Mouse (Mus musculus): ENCODE data around the gene Faf1. TPM values are rescaled to one million over a fixed set of nuclear protein-coding genes. Genes with fewer than 3 reads are reported as not detected.
A peak's percentile ranks its signal among the peaks of the same experiment; 100 is the strongest.

Faf1 gene
- polyA plus RNA-seq, 1 experiment from 2014 or later, result 17.9 TPM

DNA sequence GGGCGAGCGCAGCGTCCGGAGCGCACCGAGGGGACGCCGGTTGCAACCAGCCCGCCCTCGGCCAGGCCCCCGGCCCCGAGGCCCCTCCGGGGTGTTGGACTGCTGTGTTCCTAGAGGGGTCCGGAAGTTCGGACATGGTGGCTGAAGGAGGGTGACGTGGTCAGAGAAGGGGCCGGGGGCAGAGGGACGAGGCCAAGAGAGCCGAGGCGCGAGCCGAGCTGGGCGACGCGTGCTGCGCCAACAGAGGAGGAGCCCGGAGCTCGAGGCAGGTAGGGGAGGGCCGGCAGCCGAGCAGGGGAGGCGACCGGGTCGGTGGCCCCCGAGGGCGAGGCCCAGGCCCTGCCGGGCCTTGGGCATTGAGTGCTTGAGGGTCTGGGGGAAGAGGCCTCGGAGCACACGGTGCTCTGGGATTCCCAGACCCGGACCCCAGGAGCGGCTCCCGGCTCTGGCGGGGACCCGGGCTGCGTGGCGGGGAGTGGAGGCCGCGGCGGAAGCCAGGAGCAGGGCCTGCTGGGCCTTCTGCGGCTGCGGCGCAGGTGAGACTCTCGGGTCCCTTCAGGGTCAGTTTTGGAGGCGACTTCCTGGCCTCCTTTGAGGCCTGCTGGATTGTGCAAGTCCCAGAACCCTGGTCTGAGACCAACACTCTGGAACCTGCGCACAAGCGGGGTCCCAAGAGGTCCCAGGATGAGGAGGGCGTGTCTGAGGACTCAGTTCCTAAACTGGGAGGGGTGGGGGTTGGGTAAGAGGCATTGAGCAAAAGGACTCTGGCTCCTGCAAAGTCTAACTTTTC lies 301.9 kb downstream of the Faf1 start:
- TF ChIP-seq CTCF (IDR thresholded peaks at IDR 0.05), result no peak
- TF ChIP-seq EP300 (IDR thresholded peaks at IDR 0.05), result no peak
- Histone ChIP-seq H3K4me3 (ENCODE audit: low read depth, low read length) (peak overlapping the region; percentile 35), H3K4me2 (replicated peaks; ENCODE audit: low read depth, low read length) (peak overlapping the region; percentile 59), H3K36me3 (ENCODE audit: insufficient read depth, low read length) (no peaks in the 10 kb centered on the region), H3K27ac (ENCODE audit: low read length) (no peak overlapping the region), H3K27me3 (replicated peaks; ENCODE audit: insufficient read depth, low read length) (peaks cover 96% of the 10 kb centered on the region), H3K9me3 (ENCODE audit: low read length) (no peaks in the 10 kb centered on the region; the same call in 1 of the 2 replicates), H3K4me1 (ENCODE audit: insufficient read depth, low read depth, low read length) (peaks cover 11% of the 10 kb centered on the region), H3K9ac (replicated peaks; ENCODE audit: low read depth) (no peak overlapping the region)
- ATAC-seq (peak; percentile 18; the same call in 1 of the 2 replicates), DNase-seq (ENCODE audit: low spot score) (no peak)
- WGBS, result 2% methylated on average over 48 of the region's 56 CpGs

DNA sequence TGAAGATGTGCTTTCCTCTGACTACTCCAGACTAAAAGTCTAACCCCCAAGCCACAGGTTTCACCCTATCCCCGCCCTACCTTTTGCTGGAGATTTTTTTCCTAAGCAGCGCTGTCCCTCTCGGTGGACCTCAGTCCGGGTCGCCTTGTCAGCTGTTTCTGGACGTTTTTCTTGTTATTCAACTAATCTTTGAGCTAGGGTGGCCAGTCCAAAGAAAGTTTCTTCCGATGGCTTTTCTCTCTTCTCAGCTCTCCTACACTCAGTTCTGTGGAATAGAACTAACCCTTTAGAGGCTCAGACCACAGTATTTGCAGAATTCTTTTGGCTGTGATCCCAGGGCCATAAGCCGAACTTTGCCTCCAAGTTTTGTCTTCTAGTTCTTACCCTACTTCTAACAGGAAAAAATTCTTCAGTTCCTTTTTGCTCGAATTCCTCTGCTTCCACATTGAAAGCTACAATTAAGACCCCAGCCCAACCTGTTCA lies 302.5 kb downstream of the Faf1 start:
- no peak overlapping the region for H3K27ac ChIP-seq (ENCODE audit: low read length)
- DNase-seq (ENCODE audit: low spot score), result no peak
- 4% methylated on average over 9 of the region's 9 CpGs for WGBS
- H3K4me1 ChIP-seq (ENCODE audit: insufficient read depth, low read depth, low read length), result peaks cover 11% of the 10 kb centered on the region
- H3K9me3 ChIP-seq (ENCODE audit: low read length), result no peaks in the 10 kb centered on the region; the same call in 1 of the 2 replicates
- no peak for ATAC-seq
- no peak overlapping the region for H3K9ac ChIP-seq (replicated peaks; ENCODE audit: low read depth)
- TF ChIP-seq EP300 (IDR thresholded peaks at IDR 0.05), result no peak
- TF ChIP-seq CTCF (IDR thresholded peaks at IDR 0.05), result no peak
- H3K4me2 ChIP-seq (replicated peaks; ENCODE audit: low read depth, low read length), result no peak overlapping the region
- no peaks in the 10 kb centered on the region for H3K36me3 ChIP-seq (ENCODE audit: insufficient read depth, low read length)
- H3K27me3 ChIP-seq (replicated peaks; ENCODE audit: insufficient read depth, low read length), result peaks cover 96% of the 10 kb centered on the region
- no peak overlapping the region for H3K4me3 ChIP-seq (ENCODE audit: low read depth, low read length)

DNA sequence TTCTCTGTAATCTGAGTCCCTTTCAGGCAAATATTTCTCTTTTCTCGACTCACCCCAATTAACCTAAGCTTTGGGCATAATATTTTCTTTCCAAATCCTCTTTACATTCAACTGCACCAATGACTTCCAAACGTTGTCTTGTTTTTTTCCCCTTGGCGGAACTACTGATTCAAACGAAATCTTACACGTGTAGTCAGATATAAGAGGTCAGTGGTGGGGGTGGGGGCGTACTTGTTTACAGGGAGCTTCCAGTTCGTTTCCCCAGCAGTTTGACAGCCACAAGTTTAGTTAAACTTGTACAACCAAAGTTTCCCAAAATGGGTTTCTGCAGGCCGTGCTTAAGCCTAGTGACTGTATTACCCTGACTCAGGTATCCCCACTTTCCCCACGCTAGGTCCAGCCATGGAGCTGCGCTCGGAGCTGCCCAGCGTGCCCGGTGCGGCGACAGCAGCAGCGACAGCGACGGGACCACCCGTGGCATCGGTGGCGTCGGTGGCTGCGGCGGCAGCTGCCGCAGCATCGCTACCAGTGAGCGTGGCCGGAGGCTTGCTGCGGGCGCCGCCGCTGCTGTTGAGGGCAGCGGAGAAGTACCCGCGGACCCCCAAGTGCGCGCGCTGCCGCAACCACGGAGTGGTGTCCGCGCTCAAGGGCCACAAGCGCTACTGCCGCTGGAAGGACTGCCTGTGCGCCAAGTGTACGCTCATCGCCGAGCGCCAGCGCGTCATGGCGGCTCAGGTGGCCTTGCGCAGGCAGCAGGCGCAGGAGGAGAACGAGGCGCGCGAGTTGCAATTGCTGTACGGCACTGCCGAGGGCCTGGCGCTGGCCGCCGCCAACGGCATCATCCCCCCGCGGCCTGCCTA lies 303.3 kb downstream of the Faf1 start:
- Histone ChIP-seq H3K27me3 (replicated peaks; ENCODE audit: insufficient read depth, low read length) (peaks cover 96% of the 10 kb centered on the region), H3K4me3 (ENCODE audit: low read depth, low read length) (peak overlapping the region; percentile 5; the same call in 1 of the 2 replicates), H3K27ac (ENCODE audit: low read length) (no peak overlapping the region), H3K4me1 (ENCODE audit: insufficient read depth, low read depth, low read length) (peaks cover 11% of the 10 kb centered on the region), H3K9me3 (ENCODE audit: low read length) (no peaks in the 10 kb centered on the region; the same call in 1 of the 2 replicates), H3K4me2 (replicated peaks; ENCODE audit: low read depth, low read length) (peak overlapping the region; percentile 22; the same call in 1 of the 2 replicates), H3K36me3 (ENCODE audit: insufficient read depth, low read length) (no peaks in the 10 kb centered on the region), H3K9ac (replicated peaks; ENCODE audit: low read depth) (no peak overlapping the region)
- ATAC-seq, result no peak
- no peak for TF ChIP-seq CTCF (IDR thresholded peaks at IDR 0.05)
- TF ChIP-seq EP300 (IDR thresholded peaks at IDR 0.05), result no peak
- WGBS, result 5% methylated on average over 52 of the region's 66 CpGs
- DNase-seq (ENCODE audit: low spot score), result no peak

GRCm38 (mm10) chr4:109980321-109981082 lies 304.1 kb downstream of the Faf1 start:
- no peak overlapping the region for H3K27ac ChIP-seq (ENCODE audit: low read length)
- peaks cover 96% of the 10 kb centered on the region for H3K27me3 ChIP-seq (replicated peaks; ENCODE audit: insufficient read depth, low read length)
- H3K4me3 ChIP-seq (ENCODE audit: low read depth, low read length), result peak overlapping the region; percentile 5; the same call in 1 of the 2 replicates
- peaks cover 11% of the 10 kb centered on the region for H3K4me1 ChIP-seq (ENCODE audit: insufficient read depth, low read depth, low read length)
- H3K4me2 ChIP-seq (replicated peaks; ENCODE audit: low read depth, low read length), result 0 out of 2 replicates have a peak overlapping the region, but pooled peaks have one; percentile 22
- DNase-seq (ENCODE audit: low spot score) (no peak), ATAC-seq (no peak)
- no peak overlapping the region for H3K9ac ChIP-seq (replicated peaks; ENCODE audit: low read depth)
- TF ChIP-seq EP300 (IDR thresholded peaks at IDR 0.05), result no peak
- TF ChIP-seq CTCF (IDR thresholded peaks at IDR 0.05), result no peak
- H3K9me3 ChIP-seq (ENCODE audit: low read length), result no peaks in the 10 kb centered on the region; the same call in 1 of the 2 replicates
- 11% methylated on average over 26 of the region's 29 CpGs for WGBS
- H3K36me3 ChIP-seq (ENCODE audit: insufficient read depth, low read length), result no peaks in the 10 kb centered on the region

- Histone ChIP-seq H3K27me3 (replicated peaks; ENCODE audit: insufficient read depth, low read length) (peaks cover 95% of the 10 kb centered on the region), H3K4me3 (ENCODE audit: low read depth, low read length) (peak overlapping the region; percentile 37), H3K9me3 (ENCODE audit: low read length) (no peaks in the 10 kb centered on the region), H3K4me1 (ENCODE audit: insufficient read depth, low read depth, low read length) (peaks cover 11% of the 10 kb centered on the region), H3K9ac (replicated peaks; ENCODE audit: low read depth) (no peak overlapping the region), H3K36me3 (ENCODE audit: insufficient read depth, low read length) (no peaks in the 10 kb centered on the region), H3K4me2 (replicated peaks; ENCODE audit: low read depth, low read length) (peak overlapping the region; percentile 61), H3K27ac (ENCODE audit: low read length) (no peak overlapping the region)
- no peak for DNase-seq (ENCODE audit: low spot score)
- TF ChIP-seq CTCF (IDR thresholded peaks at IDR 0.05) (no peak), EP300 (IDR thresholded peaks at IDR 0.05) (no peak)
- no peak for ATAC-seq
- 5% methylated on average over 36 of the region's 37 CpGs for WGBS
These were observed 304.9 kb downstream of the Faf1 start for GRCm38 (mm10) chr4:109981083-109981870.

All from lung, postnatal 0 days (tissue).